20 mouse cellular contexts compared by ENCODE assay signal in the genomic region with DNA sequence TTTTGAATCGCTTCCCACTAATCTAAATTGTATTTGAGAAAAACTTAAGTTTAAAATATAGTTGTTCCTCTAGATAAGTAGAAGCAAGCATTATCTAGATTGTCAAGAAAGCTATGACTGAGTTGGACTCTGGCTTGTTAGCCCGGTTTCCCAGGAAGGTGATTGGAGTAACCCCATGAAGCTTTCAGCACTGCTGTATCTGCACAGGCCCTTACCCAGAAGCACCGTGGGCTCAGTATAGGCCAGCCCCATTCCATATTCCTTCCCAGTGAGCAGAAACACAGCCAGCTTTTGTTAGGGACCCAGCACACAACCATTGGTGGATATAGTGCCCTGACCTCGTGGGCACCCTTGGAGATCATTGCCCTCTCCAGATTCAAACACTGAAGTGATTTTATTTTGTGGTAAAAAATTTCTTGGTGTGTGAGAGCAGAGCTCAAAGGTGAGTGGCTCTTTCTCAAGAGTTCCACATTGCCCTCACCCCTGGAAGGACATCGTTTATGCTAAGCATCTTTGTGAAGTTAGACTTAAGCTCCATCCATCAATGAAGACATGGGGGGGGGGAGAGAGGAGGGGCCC.
"Had no signal": no experiment of that assay in that cellular context is flagged by ENCODE, and none has a peak within 500 bp of the region (broad histone marks: within the 10 kb centered on the region; RNA-seq: fewer than 3 reads in every experiment).

No protein-coding gene starts in this region.

- H3K4me1 ChIP-seq: lung, embryonic 15.5 days; midbrain, embryonic 10.5 days; neural tube, embryonic 13.5 days; stomach, embryonic 15.5 days had no signal

- H3K9me3 ChIP-seq: limb, embryonic 10.5 days; limb, embryonic 13.5 days; liver, embryonic 13.5 days; lung, embryonic 15.5 days; megakaryocyte, embryonic 14.5 days; midbrain, embryonic 10.5 days; midbrain, embryonic 13.5 days; neural tube, embryonic 13.5 days; stomach, embryonic 15.5 days had no signal

- H3K4me2 ChIP-seq: limb, embryonic 13.5 days; liver, embryonic 13.5 days; lung, embryonic 15.5 days; midbrain, embryonic 13.5 days; neural tube, embryonic 13.5 days; stomach, embryonic 15.5 days had no signal

- H3K27ac ChIP-seq: layer of hippocampus, adult 2 months; limb, embryonic 10.5 days; limb, embryonic 13.5 days; liver, embryonic 13.5 days; lung, embryonic 15.5 days; midbrain, embryonic 10.5 days; midbrain, embryonic 13.5 days; neural tube, embryonic 13.5 days; stomach, embryonic 15.5 days had no signal

- H3K27me3 ChIP-seq: limb, embryonic 13.5 days; liver, embryonic 13.5 days; lung, embryonic 15.5 days; midbrain, embryonic 13.5 days; neural tube, embryonic 13.5 days; stomach, embryonic 15.5 days had no signal

- H3K9ac ChIP-seq: limb, embryonic 13.5 days; liver, embryonic 13.5 days; lung, embryonic 15.5 days; midbrain, embryonic 13.5 days; neural tube, embryonic 13.5 days; stomach, embryonic 15.5 days had no signal

- H3K4me3 ChIP-seq: layer of hippocampus, adult 2 months; limb, embryonic 10.5 days; limb, embryonic 13.5 days; liver, embryonic 13.5 days; lung, embryonic 15.5 days; megakaryocyte, embryonic 14.5 days; midbrain, embryonic 10.5 days; midbrain, embryonic 13.5 days; myocyte; neural tube, embryonic 13.5 days; stomach, embryonic 15.5 days had no signal

- ATAC-seq: inflammation-experienced regulatory T-cells, adult 6 months; midbrain, embryonic 13.5 days; midbrain, embryonic 16.5 days had no signal

- H3K36me3 ChIP-seq: limb, embryonic 10.5 days; limb, embryonic 13.5 days; liver, embryonic 13.5 days; lung, embryonic 15.5 days; midbrain, embryonic 10.5 days; midbrain, embryonic 13.5 days; neural tube, embryonic 13.5 days; stomach, embryonic 15.5 days had no signal

- DNase-seq: kidney, postnatal 25 days; layer of hippocampus, adult 9-11 months; liver, embryonic 13.5 days; lung, postnatal 10 days; retina, postnatal 1 day; right cerebral cortex, postnatal 25 days; spleen, adult 18-20 months; thymus, postnatal 25 days had no signal
